Mouse (Mus musculus) brain, embryonic 14.5 days (tissue): ENCODE results near the gene Acot5.
"Not testable (repeated sequence)": the region's sequence is repeated elsewhere in the genome, so short reads cannot be mapped to it uniquely, and the experiment has no call there.

Experiments
- CTCF ChIP-seq: fragments of 200-500 bp; IDR thresholded peaks from 2 replicates; pipeline ENCODE4 v1.5.1; 2012; ENCODE audit warnings: inconsistent platforms, mild to moderate bottlenecking, moderate library complexity, borderline replicate concordance; ENCODE audit not compliant: insufficient read depth, insufficient read length; ENCODE audit errors: extremely low read depth
- POLR2A ChIP-seq: fragments of 200-500 bp; IDR thresholded peaks from 2 replicates; pipeline ENCODE4 v1.6.1; 2012; ENCODE audit warnings: mild to moderate bottlenecking, inconsistent platforms, borderline replicate concordance; ENCODE audit not compliant: poor library complexity, insufficient read depth, insufficient read length, severe bottlenecking; ENCODE audit errors: extremely low read depth

DNA sequence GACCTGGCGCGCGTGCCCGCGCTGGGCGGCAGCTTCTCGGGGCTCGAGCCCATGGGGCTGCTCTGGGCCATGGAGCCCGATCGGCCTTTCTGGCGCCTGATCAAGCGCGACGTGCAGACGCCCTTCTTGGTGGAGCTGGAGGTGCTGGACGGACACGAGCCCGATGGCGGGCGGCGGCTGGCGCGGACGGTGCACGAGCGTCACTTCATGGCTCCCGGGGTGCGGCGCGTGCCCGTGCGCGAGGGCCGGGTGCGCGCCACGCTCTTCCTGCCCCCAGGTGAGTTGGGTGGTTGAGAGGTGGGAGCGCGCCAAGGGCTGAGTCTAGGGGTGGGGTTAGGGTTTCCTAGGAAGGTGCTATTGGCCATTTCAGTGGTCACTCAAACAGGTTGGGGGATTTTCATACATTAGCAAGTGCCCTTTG lies 30.4 kb upstream of the Acot5 start, which contains the start of gene Gm49366:
- not testable (repeated sequence) for TF ChIP-seq CTCF, POLR2A
